Mouse (Mus musculus) lung, embryonic 14.5 days (tissue): ENCODE measurements around the gene Polr2e. TPM values are rescaled to one million over a fixed set of nuclear protein-coding genes. Genes with fewer than 3 reads are reported as not detected.

ENCODE experiments used
- ATAC-seq: fragments of 200-750 bp; cut with Nextera tagmentation; 2 replicates; pipeline ENCODE4 v1.8.0; 2017; ENCODE audit warnings: mild to moderate bottlenecking, moderate TSS enrichment, moderate library complexity; ENCODE audit not compliant: insufficient read depth
- DNase-seq: peaks from one replicate; pipeline ENCODE4 v3.0.0-alpha.2; 2015
- H3K27ac ChIP-seq: fragments of 300-500 bp; sonication (generic); 2 replicates; pipeline ENCODE4 v1.5.1; 2014; ENCODE audit warnings: low read depth, mild to moderate bottlenecking, moderate library complexity
- H3K27me3 ChIP-seq: fragments of 300-500 bp; sonication (generic); 2 replicates; pipeline ENCODE4 v1.6.1; 2014; ENCODE audit warnings: low read length, control low read depth; ENCODE audit not compliant: insufficient read depth
- H3K36me3 ChIP-seq: fragments of 300-500 bp; sonication (generic); 2 replicates; pipeline ENCODE4 v1.6.1; 2014; ENCODE audit warnings: control low read depth; ENCODE audit not compliant: insufficient read depth
- H3K4me1 ChIP-seq: fragments of 300-500 bp; sonication (generic); 2 replicates; pipeline ENCODE4 v1.6.1; 2014; ENCODE audit warnings: antibody characterized with exemption, control low read depth; ENCODE audit not compliant: insufficient read depth
- H3K4me2 ChIP-seq: fragments of 300-500 bp; sonication (generic); 2 replicates; pipeline ENCODE4 v1.6.1; 2014; ENCODE audit warnings: mild to moderate bottlenecking
- H3K4me3 ChIP-seq: fragments of 300-500 bp; sonication (generic); 2 replicates; pipeline ENCODE4 v1.5.1; 2014; ENCODE audit warnings: low read depth, low read length
- H3K9ac ChIP-seq: fragments of 300-500 bp; sonication (generic); 2 replicates; pipeline ENCODE4 v1.6.1; 2014
- H3K9me3 ChIP-seq: fragments of 300-500 bp; sonication (generic); 2 replicates; pipeline ENCODE4 v1.6.1; 2016; ENCODE audit warnings: low read depth, low read length, control low read depth
- CTCF ChIP-seq: IDR thresholded peaks from 2 replicates; pipeline ENCODE4 v1.5.1; 2016; ENCODE audit warnings: antibody characterized with exemption, low read depth
- WGBS: fragments of 180-500 bp; shearing (Covaris S2); extraction: QIAGEN DNeasy Blood & Tissue Kit; methylation state at CpG from one replicate; pipeline ENCODE4 v1.1.7; 2014; 5-methylcytosine and 5-hydroxymethylcytosine counted together
- polyA plus RNA-seq: library from polyadenylated mRNA; unstranded; fragments of >200 nt; fragmentation: Nextera tagmentation; extraction: Ambion mirVana; gene quantifications from 2 replicates; pipeline ENCODE4 v1.2.1, GENCODE M21; 2014

Polr2e gene
- polyA plus RNA-seq, 1 experiment from 2014 or later = 258 TPM

GRCm38 (mm10) chr10:80036832-80037231 is 2.8 kb downstream of the Polr2e start:
- DNase-seq (no peak), ATAC-seq (no peak)
- 89% methylated on average over 13 of the region's 13 CpGs for WGBS
- no peak overlapping the region for H3K4me2 ChIP-seq
- H3K36me3 ChIP-seq = peaks cover 41% of the 10 kb centered on the region
- TF ChIP-seq CTCF = no peak
- H3K4me1 ChIP-seq = peaks cover 25% of the 10 kb centered on the region; the same call in 1 of the 2 replicates
- no peaks in the 10 kb centered on the region for H3K9me3 ChIP-seq
- H3K27ac ChIP-seq = no peak overlapping the region
- H3K9ac ChIP-seq = no peak overlapping the region
- H3K4me3 ChIP-seq = no peak overlapping the region
- no peaks in the 10 kb centered on the region for H3K27me3 ChIP-seq

DNA sequence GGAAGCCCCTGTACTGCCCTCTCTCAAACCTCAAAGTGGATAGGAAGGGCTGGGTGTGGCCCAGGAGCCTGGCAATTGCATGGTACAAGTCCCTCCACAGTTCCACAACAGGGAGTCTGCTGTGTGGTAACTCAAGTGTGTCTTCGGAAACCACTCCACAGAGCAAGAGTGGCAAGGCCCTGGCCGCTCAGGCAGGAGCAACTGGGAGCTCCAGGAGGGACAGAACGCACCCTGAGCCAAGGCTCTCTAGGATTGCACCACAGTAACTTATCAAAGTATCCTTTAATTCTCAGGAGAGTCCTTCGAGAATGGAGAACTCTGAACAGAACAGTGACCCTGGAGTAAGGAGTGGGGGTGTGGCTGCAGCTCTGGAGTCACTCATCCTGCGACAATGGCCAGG is 3.9 kb downstream of the Polr2e start:
- H3K27ac ChIP-seq = no peak overlapping the region
- TF ChIP-seq CTCF = no peak
- ATAC-seq (no peak), DNase-seq (no peak)
- no peaks in the 10 kb centered on the region for H3K27me3 ChIP-seq
- WGBS = 87% methylated on average over 5 of the region's 5 CpGs
- no peak overlapping the region for H3K4me2 ChIP-seq
- no peak overlapping the region for H3K4me3 ChIP-seq
- H3K4me1 ChIP-seq = peaks cover 25% of the 10 kb centered on the region; the same call in 1 of the 2 replicates
- H3K36me3 ChIP-seq = peaks cover 48% of the 10 kb centered on the region
- no peaks in the 10 kb centered on the region for H3K9me3 ChIP-seq
- no peak overlapping the region for H3K9ac ChIP-seq

DNA sequence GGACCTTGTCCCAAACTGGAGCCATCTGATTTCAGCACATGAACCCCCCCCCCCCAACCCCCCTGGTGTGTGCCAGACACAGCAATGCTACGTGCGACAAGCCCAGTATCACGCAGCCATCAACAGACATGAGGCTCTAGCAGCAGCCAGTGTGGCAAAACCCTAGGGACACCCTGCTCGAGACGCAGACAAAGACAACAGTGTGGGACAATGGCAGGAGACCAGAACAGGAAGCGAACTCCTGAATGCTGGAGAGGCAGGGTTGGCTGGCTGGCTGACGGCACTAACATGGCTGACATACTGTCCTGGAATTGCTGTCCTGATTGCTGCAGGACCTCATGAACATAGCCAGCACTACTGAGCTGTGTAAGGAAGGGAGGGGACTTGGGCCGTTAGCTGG is 4.4 kb downstream of the Polr2e start:
- WGBS = 80% methylated on average over 8 of the region's 8 CpGs
- Histone ChIP-seq H3K4me2 (no peak overlapping the region), H3K9ac (no peak overlapping the region), H3K4me3 (no peak overlapping the region), H3K27me3 (no peaks in the 10 kb centered on the region), H3K9me3 (no peaks in the 10 kb centered on the region), H3K27ac (no peak overlapping the region), H3K4me1 (peaks cover 25% of the 10 kb centered on the region; the same call in 1 of the 2 replicates), H3K36me3 (peaks cover 48% of the 10 kb centered on the region)
- no peak for ATAC-seq
- DNase-seq = no peak
- no peak for TF ChIP-seq CTCF

DNA sequence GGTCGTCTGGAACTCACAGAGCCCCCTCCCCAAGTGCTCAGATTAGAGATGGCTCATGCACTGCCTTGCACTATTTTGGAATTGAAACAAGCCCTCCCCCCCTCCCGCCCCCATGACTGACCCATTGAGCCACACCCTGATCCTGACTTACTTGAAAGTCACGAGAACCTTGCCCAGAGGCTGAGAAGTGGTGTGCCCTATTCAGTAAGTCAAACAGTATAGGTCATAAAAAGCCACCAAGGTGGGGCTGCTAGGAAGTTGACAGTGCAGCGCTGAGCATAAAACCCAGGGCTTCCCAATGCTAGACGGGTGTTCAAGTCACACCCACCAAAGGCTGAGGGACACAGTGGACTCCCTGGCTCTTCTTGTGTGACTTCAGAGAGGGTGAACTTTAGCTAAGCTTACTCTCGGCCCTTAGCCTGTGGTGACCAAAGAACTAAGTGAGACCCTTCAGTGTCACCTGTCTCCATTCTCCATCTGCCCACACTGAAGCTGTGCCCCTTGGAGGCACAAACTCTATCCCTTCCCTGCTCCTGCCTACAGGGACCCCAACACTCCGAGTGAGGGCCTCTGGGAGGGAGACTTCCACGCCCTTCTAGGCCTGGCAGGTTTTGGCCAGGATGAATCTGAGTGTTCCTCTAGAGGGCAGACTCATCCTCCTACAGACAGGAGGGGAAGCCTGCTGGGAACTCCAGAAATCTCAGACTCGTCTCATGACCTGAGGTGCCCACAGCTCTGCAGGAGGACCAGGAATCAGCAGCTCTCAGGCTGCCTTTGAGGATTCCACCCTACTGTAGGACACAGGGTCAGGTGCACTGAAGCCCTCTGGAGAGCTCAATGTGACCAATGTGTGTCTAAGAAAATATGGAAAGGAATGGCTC is 5.8 kb downstream of the Polr2e start:
- peak; percentile 66 for TF ChIP-seq CTCF
- Histone ChIP-seq H3K27me3 (no peaks in the 10 kb centered on the region), H3K4me3 (no peak overlapping the region), H3K9me3 (no peaks in the 10 kb centered on the region), H3K4me1 (peaks cover 24% of the 10 kb centered on the region; the same call in 1 of the 2 replicates), H3K36me3 (peaks cover 55% of the 10 kb centered on the region), H3K4me2 (no peak overlapping the region), H3K27ac (peak overlapping the region; percentile 54; the same call in 1 of the 2 replicates), H3K9ac (peak overlapping the region; percentile 0; the same call in 1 of the 2 replicates)
- peak; percentile 77 for DNase-seq
- ATAC-seq = peak; percentile 32; the same call in 1 of the 2 replicates
- WGBS = 28% methylated on average over 9 of the region's 9 CpGs

DNA sequence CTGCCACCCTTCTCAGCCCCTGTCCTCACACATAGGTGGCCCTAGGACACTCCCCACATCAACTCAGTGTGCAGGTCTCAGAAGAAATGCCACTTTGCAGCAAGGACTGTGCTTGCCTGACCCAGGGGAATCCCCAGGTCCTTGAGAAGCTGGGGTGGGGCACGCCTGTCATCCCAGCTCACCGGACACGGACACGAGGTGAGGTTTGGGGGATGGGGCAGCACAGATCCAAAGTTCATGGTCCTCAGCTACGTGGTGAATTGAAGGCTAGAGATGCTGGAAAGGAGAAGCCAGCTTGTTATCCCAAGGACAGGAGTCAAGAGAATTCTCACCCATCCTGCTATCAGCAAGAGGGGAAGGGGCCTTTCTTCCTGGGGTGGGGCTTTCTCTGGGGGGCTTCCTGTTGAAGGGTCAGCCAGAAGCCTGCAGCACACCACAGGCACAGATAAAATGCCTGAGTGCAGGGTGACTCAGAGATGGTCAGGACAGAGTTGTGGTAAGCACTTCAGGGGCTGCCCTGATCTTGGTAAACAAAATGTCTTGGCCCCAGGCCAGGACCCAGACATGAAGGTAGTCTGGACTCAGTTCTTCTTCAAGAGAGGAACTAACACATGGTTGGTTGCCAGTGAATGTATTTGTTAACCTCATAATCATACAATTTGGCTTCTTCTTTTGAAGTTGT is 6.7 kb downstream of the Polr2e start:
- H3K27ac ChIP-seq = peak overlapping the region; percentile 70
- H3K27me3 ChIP-seq = no peaks in the 10 kb centered on the region
- H3K36me3 ChIP-seq = peaks cover 55% of the 10 kb centered on the region
- ATAC-seq (peak; percentile 56), DNase-seq (peak; percentile 75)
- peak overlapping the region; percentile 15; the same call in 1 of the 2 replicates for H3K4me2 ChIP-seq
- H3K9ac ChIP-seq = peak overlapping the region; percentile 26
- H3K9me3 ChIP-seq = no peaks in the 10 kb centered on the region
- no peak for TF ChIP-seq CTCF
- H3K4me1 ChIP-seq = peaks cover 16% of the 10 kb centered on the region; the same call in 1 of the 2 replicates
- no peak overlapping the region for H3K4me3 ChIP-seq
- WGBS = 21% methylated on average over 5 of the region's 5 CpGs

- Histone ChIP-seq H3K9ac (no peak overlapping the region), H3K4me3 (no peak overlapping the region), H3K9me3 (no peaks in the 10 kb centered on the region), H3K27me3 (no peaks in the 10 kb centered on the region), H3K4me1 (peaks cover 14% of the 10 kb centered on the region; the same call in 1 of the 2 replicates), H3K4me2 (no peak overlapping the region), H3K27ac (no peak overlapping the region), H3K36me3 (peaks cover 49% of the 10 kb centered on the region)
- DNase-seq (no peak), ATAC-seq (no peak)
- WGBS = 76% methylated on average over 17 of the region's 17 CpGs
- TF ChIP-seq CTCF = no peak
Measured at GRCm38 (mm10) chr10:80030736-80031135, 8.9 kb downstream of the Polr2e start.

DNA sequence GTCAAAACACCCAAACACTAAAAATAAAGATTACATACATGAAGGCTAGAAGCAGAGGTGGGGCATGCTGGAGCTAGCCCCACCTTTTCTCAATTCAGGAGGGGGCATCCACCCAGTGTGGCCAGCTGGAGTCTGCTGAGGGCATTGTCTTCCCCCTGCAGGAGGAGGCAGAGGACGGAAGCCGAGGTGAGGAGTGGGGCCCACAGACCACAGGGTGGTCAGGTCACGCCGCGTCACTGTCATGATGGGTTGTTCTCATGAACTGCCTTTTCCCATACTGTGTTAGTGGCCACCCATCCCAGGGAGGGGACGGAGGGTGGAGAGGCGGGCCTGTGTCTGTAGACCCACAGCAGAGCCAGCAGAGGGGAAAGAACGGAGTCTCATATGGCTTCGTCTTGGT is 9.4 kb downstream of the Polr2e start:
- WGBS = 79% methylated on average over 9 of the region's 9 CpGs
- no peak overlapping the region for H3K4me2 ChIP-seq
- TF ChIP-seq CTCF = no peak
- ATAC-seq (no peak), DNase-seq (no peak)
- H3K36me3 ChIP-seq = peaks cover 44% of the 10 kb centered on the region
- H3K4me3 ChIP-seq = no peak overlapping the region
- no peak overlapping the region for H3K9ac ChIP-seq
- no peak overlapping the region for H3K27ac ChIP-seq
- H3K4me1 ChIP-seq = peaks cover 14% of the 10 kb centered on the region; the same call in 1 of the 2 replicates
- no peaks in the 10 kb centered on the region for H3K27me3 ChIP-seq
- H3K9me3 ChIP-seq = no peaks in the 10 kb centered on the region
